Mouse (Mus musculus): ENCODE data around the gene Rhobtb3.
"Not testable (repeated sequence)": the region's sequence is repeated elsewhere in the genome, so short reads cannot be mapped to it uniquely, and the experiment has no call there.

Rhobtb3 gene

GRCm38 (mm10) chr13:75943189-75944043 is at the start of gene Rhobtb3:
Gene Rhobtb3 (minus strand): TSS chr13:75943925.
- DNase-seq, result peak; percentile 83

GRCm38 (mm10) chr13:75992169-75993028 is 48.7 kb upstream of the Rhobtb3 start:
- DNase-seq, result no peak

DNA sequence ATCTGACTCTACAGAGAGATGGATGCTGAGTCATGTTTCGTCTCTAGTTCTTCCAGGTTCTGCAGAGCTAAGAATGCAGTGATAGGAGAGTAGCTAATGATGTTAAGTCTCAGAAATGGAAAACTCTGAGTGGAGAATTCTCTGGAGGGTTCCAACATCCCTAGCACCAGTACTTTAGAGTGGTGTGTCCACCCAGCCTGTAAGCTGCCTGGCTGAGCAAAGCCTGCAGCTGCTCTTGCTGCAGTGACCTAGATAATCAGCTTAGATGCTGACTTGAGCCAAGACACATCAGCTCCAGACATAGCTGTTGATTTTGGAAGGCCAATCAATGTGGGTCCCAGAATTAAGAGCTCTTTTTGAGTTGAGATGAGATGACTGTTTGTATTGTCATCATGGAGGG is 44.4 kb upstream of the Rhobtb3 start:
- DNase-seq, result no peak

GRCm38 (mm10) chr13:75981901-75982300 is 38.2 kb upstream of the Rhobtb3 start:
- no peak for DNase-seq

DNA sequence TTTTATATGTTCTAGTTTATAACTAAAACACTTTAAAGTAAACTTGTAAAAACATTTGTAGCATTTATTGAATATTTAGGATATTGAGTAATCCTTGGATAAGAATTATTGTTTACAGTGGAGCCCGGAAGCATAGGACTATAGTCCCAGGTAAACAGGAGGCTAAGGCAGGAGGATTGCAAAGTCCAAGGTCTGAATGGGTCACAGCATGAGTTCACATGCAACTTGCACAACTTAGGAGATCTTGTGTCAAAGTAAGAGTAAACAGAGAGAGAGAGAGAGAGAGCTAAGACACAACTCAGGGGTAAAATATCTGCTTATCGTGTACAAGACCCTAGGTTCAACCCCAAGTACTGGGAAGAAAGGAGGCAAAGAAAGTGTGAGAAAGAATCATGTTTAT is 32.9 kb upstream of the Rhobtb3 start:
- DNase-seq, result no peak

GRCm38 (mm10) chr13:75976218-75976617 is 32.5 kb upstream of the Rhobtb3 start:
- DNase-seq, result no peak

GRCm38 (mm10) chr13:75975629-75976028 is 31.9 kb upstream of the Rhobtb3 start:
- no peak for DNase-seq

GRCm38 (mm10) chr13:75974481-75974880 is 30.8 kb upstream of the Rhobtb3 start:
- DNase-seq, result no peak

DNA sequence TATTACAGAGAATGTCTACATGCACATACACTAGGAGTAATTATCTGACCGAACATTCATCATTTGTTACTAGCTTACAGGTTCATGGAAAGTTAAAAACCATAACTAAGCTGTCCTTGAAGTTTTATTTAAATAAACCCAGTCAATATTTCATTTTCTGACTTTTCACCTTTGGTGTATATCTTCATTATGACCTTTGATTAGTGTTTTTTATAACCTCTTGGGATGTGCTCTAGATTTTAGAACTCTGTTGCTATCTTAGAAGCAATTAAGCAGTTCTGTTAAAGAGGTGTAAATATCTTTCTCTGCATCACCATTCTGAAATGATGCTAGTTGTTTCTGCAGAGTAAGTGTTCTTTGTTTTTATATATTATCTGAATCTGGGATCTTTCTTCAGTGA is 23.1 kb upstream of the Rhobtb3 start, which contains the start of gene Spata9:
Gene Spata9 (plus strand): TSS at position 301 of the 400 bp plus-strand sequence.
- no peak for DNase-seq

GRCm38 (mm10) chr13:75955357-75955992 is 11.8 kb upstream of the Rhobtb3 start:
- no peak for DNase-seq

GRCm38 (mm10) chr13:75950295-75950694 is 6.6 kb upstream of the Rhobtb3 start:
- DNase-seq, result no peak

- DNase-seq, result no peak
These were observed 507 bp upstream of the Rhobtb3 start for GRCm38 (mm10) chr13:75944044-75944820.

- DNase-seq, result no peak
These were observed 994 bp downstream of the Rhobtb3 start for GRCm38 (mm10) chr13:75942731-75943130.

GRCm38 (mm10) chr13:75941518-75942295 is 2.0 kb downstream of the Rhobtb3 start:
- DNase-seq, result no peak

- DNase-seq, result no peak
These were observed 2.8 kb downstream of the Rhobtb3 start for GRCm38 (mm10) chr13:75940791-75941517.

GRCm38 (mm10) chr13:75938866-75939265 is 4.9 kb downstream of the Rhobtb3 start:
- DNase-seq, result no peak

GRCm38 (mm10) chr13:75933287-75933686 is 10.4 kb downstream of the Rhobtb3 start:
- no peak for DNase-seq

- DNase-seq, result peak; percentile 62
These were observed 12.7 kb downstream of the Rhobtb3 start for GRCm38 (mm10) chr13:75931073-75931472.

DNA sequence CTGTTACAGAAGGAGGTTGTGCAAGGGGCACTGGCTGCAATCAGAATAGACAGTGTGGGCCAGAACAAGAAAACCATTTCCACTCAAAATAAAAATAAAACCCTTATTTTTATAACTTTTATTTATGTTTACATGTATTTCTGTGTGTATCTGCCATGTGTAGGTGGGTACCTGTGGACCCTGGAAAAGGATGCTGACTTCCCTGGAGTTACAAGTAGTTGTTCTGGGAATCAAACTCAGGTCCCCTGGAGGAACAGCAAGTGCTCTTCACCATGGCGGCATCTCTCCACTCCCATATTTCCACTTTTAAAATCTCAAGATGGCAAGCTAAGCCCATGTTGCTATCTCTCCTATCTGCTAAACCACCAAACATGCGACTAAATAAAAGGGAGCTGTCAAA is 13.1 kb downstream of the Rhobtb3 start:
- DNase-seq, result no peak

DNA sequence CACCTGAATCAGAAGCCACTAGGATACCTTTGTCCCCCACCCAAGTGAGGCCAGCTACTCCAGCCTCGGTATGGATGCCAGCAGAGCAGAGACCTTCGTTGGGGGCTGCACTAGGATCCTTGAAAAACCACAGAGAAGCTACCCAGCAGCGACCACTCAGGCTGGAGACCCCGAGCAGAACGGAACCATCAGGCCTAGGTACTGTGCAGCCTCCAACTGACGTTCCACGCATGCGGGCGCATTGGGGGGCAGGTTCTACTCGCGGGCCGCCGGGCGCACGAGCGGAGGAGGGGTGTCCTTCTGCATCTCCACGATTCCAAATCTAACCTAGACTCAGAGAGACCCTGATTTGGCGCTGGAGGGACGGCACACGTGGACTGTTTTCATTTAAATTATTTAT is 13.7 kb downstream of the Rhobtb3 start:
- no peak for DNase-seq

GRCm38 (mm10) chr13:75929071-75929470 is 14.7 kb downstream of the Rhobtb3 start:
- not testable (repeated sequence) for DNase-seq

Data from right cerebral cortex, postnatal 4 days (tissue).